Mouse (Mus musculus): ENCODE results near the gene Nlrp3.

The Nlrp3 gene

GRCm38 (mm10) chr11:59541324-59541723, at the start of gene Nlrp3:
Nlrp3 (plus strand) TSS chr11:59541568.
- DNase-seq (ENCODE audit: low read depth, low spot score): no peak

- no peak for DNase-seq (ENCODE audit: low read depth, low spot score)
Measured at GRCm38 (mm10) chr11:59496672-59497310, 44.6 kb upstream of the Nlrp3 start.

GRCm38 (mm10) chr11:59497747-59498146, 43.6 kb upstream of the Nlrp3 start:
- peak; percentile 46 for DNase-seq (ENCODE audit: low read depth, low spot score)

GRCm38 (mm10) chr11:59501978-59502700, 39.2 kb upstream of the Nlrp3 start:
- no peak for DNase-seq (ENCODE audit: low read depth, low spot score)

GRCm38 (mm10) chr11:59505351-59505838, 36.0 kb upstream of the Nlrp3 start:
- peak; percentile 95 for DNase-seq (ENCODE audit: low read depth, low spot score)

- peak; percentile 92 for DNase-seq (ENCODE audit: low read depth, low spot score)
Measured at GRCm38 (mm10) chr11:59505839-59506712, 35.3 kb upstream of the Nlrp3 start.

GRCm38 (mm10) chr11:59506713-59507074, 34.7 kb upstream of the Nlrp3 start:
- DNase-seq (ENCODE audit: low read depth, low spot score): no peak

GRCm38 (mm10) chr11:59511558-59511957, 29.8 kb upstream of the Nlrp3 start:
- peak; percentile 85 for DNase-seq (ENCODE audit: low read depth, low spot score)

- no peak for DNase-seq (ENCODE audit: low read depth, low spot score)
Measured at GRCm38 (mm10) chr11:59512733-59513132, 28.6 kb upstream of the Nlrp3 start.

- peak; percentile 20 for DNase-seq (ENCODE audit: low read depth, low spot score)
Measured at GRCm38 (mm10) chr11:59513556-59513955, 27.8 kb upstream of the Nlrp3 start.

- DNase-seq (ENCODE audit: low read depth, low spot score): no peak
Measured at GRCm38 (mm10) chr11:59514381-59514780, 27.0 kb upstream of the Nlrp3 start.

- no peak for DNase-seq (ENCODE audit: low read depth, low spot score)
Measured at GRCm38 (mm10) chr11:59514789-59515188, 26.6 kb upstream of the Nlrp3 start.

GRCm38 (mm10) chr11:59517441-59517840, 23.9 kb upstream of the Nlrp3 start:
- no peak for DNase-seq (ENCODE audit: low read depth, low spot score)

- peak; percentile 48 for DNase-seq (ENCODE audit: low read depth, low spot score)
Measured at GRCm38 (mm10) chr11:59518226-59518625, 23.1 kb upstream of the Nlrp3 start.

GRCm38 (mm10) chr11:59519741-59520495, 21.4 kb upstream of the Nlrp3 start:
- DNase-seq (ENCODE audit: low read depth, low spot score): no peak

GRCm38 (mm10) chr11:59524150-59524549, 17.2 kb upstream of the Nlrp3 start:
- DNase-seq (ENCODE audit: low read depth, low spot score): peak; percentile 74

GRCm38 (mm10) chr11:59525237-59525636, 16.1 kb upstream of the Nlrp3 start:
- peak; percentile 93 for DNase-seq (ENCODE audit: low read depth, low spot score)

GRCm38 (mm10) chr11:59526472-59527080, 14.8 kb upstream of the Nlrp3 start, which contains the start of gene Zkscan17:
Zkscan17 (minus strand) TSS chr11:59526751.
- DNase-seq (ENCODE audit: low read depth, low spot score): peak; percentile 94

GRCm38 (mm10) chr11:59530221-59530620, 11.1 kb upstream of the Nlrp3 start:
- no peak for DNase-seq (ENCODE audit: low read depth, low spot score)

- peak; percentile 72 for DNase-seq (ENCODE audit: low read depth, low spot score)
Measured at GRCm38 (mm10) chr11:59530870-59531535, 10.4 kb upstream of the Nlrp3 start.
